Mouse (Mus musculus) midbrain, postnatal 0 days (tissue): ENCODE data around the gene Gtpbp6. TPM values are rescaled to one million over a fixed set of nuclear protein-coding genes. Genes with fewer than 3 reads are reported as not detected.
A peak's percentile ranks its signal among the peaks of the same experiment; 100 is the strongest.
"Not testable (repeated sequence)": the region's sequence is repeated elsewhere in the genome, so short reads cannot be mapped to it uniquely, and the experiment has no call there.

ENCODE experiments used
- ATAC-seq: fragments of 200-750 bp; cut with Nextera tagmentation; 2 replicates; pipeline ENCODE4 v1.8.0; 2017; ENCODE audit warnings: moderate number of reproducible peaks, mild to moderate bottlenecking, moderate TSS enrichment, moderate library complexity; ENCODE audit not compliant: low FRiP score
- DNase-seq: peaks from one replicate; pipeline ENCODE4 v3.0.0-alpha.2; 2015; ENCODE audit warnings: low spot score
- H3K27ac ChIP-seq: fragments of 300-500 bp; sonication (generic); 2 replicates; pipeline ENCODE4 v1.5.1; 2014; ENCODE audit warnings: low read depth, mild to moderate bottlenecking, low read length, mixed read lengths
- H3K27me3 ChIP-seq: fragments of 300-500 bp; sonication (generic); 2 replicates; pipeline ENCODE4 v1.6.1; 2014; ENCODE audit warnings: low read length, control low read depth, mixed read lengths; ENCODE audit not compliant: insufficient read depth
- H3K36me3 ChIP-seq: fragments of 300-500 bp; sonication (generic); 2 replicates; pipeline ENCODE4 v1.6.1; 2014; ENCODE audit warnings: low read length, control low read depth, mixed read lengths; ENCODE audit not compliant: insufficient read depth
- H3K4me1 ChIP-seq: fragments of 300-500 bp; sonication (generic); 2 replicates; pipeline ENCODE4 v1.6.1; 2014; ENCODE audit warnings: mild to moderate bottlenecking, control low read depth, antibody characterized with exemption, low read length, mixed read lengths; ENCODE audit not compliant: insufficient read depth
- H3K4me2 ChIP-seq: fragments of 300-500 bp; sonication (generic); 2 replicates; pipeline ENCODE4 v1.6.1; 2014; ENCODE audit warnings: low read depth, mild to moderate bottlenecking, low read length, mixed read lengths; ENCODE audit not compliant: poor library complexity, severe bottlenecking
- H3K4me3 ChIP-seq: fragments of 300-500 bp; sonication (generic); 2 replicates; pipeline ENCODE4 v1.5.1; 2014; ENCODE audit warnings: low read depth, mild to moderate bottlenecking, low read length, moderate library complexity
- H3K9ac ChIP-seq: fragments of 300-500 bp; sonication (generic); replicated peaks from 2 replicates; pipeline ENCODE4 v1.6.1; 2014; ENCODE audit warnings: mild to moderate bottlenecking, low read length, moderate library complexity, mixed read lengths; ENCODE audit not compliant: poor library complexity, severe bottlenecking
- H3K9me3 ChIP-seq: fragments of 300-500 bp; sonication (generic); 2 replicates; pipeline ENCODE4 v1.6.1; 2016; ENCODE audit warnings: low read length, control low read depth
- CTCF ChIP-seq: IDR thresholded peaks from 2 replicates; pipeline ENCODE4 v1.5.1; 2016; ENCODE audit warnings: antibody characterized with exemption, mild to moderate bottlenecking
- WGBS: fragments of 180-500 bp; shearing (Covaris S2); extraction: QIAGEN DNeasy Blood & Tissue Kit; methylation state at CpG from one replicate; pipeline ENCODE4 v1.1.7; 2014; 5-methylcytosine and 5-hydroxymethylcytosine counted together
- polyA plus RNA-seq: library from polyadenylated mRNA; unstranded; fragments of >200 nt; fragmentation: Nextera tagmentation; extraction: Ambion mirVana; gene quantifications from 2 replicates; pipeline ENCODE4 v1.2.1, GENCODE M21; 2015
- total RNA-seq: library from RNA; depleted of rRNA; stranded (reverse); fragments of >200 nt; gene quantifications from 2 replicates; pipeline ENCODE4 v1.2.3, GENCODE M21; 2014

Gene Gtpbp6
- total and polyA plus RNA-seq, 2 experiments from 2014 or later = 57.5 to 135 TPM

GRCm38 (mm10) chr5:110136087-110136464 lies 28.1 kb upstream of the Gtpbp6 start:
- Histone ChIP-seq H3K27ac (peak overlapping the region; percentile 82), H3K4me3 (peak overlapping the region; percentile 84), H3K9ac (peak overlapping the region; percentile 87), H3K36me3 (peaks cover 8% of the 10 kb centered on the region), H3K4me1 (no peaks in the 10 kb centered on the region), H3K4me2 (peak overlapping the region; percentile 75), H3K9me3 (no peaks in the 10 kb centered on the region), H3K27me3 (no peaks in the 10 kb centered on the region)
- no peak for TF ChIP-seq CTCF
- peak; percentile 38 for ATAC-seq
- peak; percentile 5 for DNase-seq
- 4% methylated on average over 18 of the region's 18 CpGs for WGBS

- peaks cover 10% of the 10 kb centered on the region for H3K36me3 ChIP-seq
- H3K4me1 ChIP-seq = no peaks in the 10 kb centered on the region
- H3K4me3 ChIP-seq = peak within 1 kb of the TSS; percentile 84
- H3K9ac ChIP-seq = peak within 1 kb of the TSS; percentile 87
- H3K9me3 ChIP-seq = no peaks in the 10 kb centered on the region
- 3% methylated on average over 46 of the region's 46 CpGs for WGBS
- peak; percentile 42 for TF ChIP-seq CTCF
- ATAC-seq (peak; percentile 99), DNase-seq (peak; percentile 98)
- H3K27me3 ChIP-seq = no peaks in the 10 kb centered on the region
- peak within 1 kb of the TSS; percentile 75 for H3K4me2 ChIP-seq
- H3K27ac ChIP-seq = peak within 1 kb of the TSS; percentile 82
Observed at GRCm38 (mm10) chr5:110135293-110136086, 27.5 kb upstream of the Gtpbp6 start, which contains the start of gene Chfr. Chfr (plus strand) TSS chr5:110135842.

DNA sequence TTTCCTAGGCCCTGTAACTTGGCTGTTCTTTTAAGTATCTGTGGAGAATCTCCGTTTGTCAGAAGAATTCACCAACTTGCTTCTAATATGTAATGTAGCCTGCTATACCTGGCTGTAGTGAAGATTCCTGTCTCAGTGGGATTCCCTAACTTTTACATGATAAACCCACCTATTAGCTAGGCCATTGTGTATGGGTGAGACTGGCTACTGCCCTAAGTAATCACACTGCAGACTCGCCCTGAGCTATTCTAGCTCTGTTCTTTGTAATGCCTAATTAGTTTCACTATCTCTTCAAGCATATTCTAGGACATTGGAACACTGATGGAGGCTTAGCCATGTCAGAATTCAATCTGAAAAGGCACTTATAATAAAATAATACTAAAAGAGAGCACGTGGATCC lies 14.4 kb upstream of the Gtpbp6 start:
- not testable (repeated sequence) for ATAC-seq, H3K9me3 ChIP-seq, H3K27ac ChIP-seq, H3K9ac ChIP-seq, DNase-seq, H3K4me3 ChIP-seq, H3K4me2 ChIP-seq, H3K4me1 ChIP-seq, H3K27me3 ChIP-seq
- peaks cover 20% of the 10 kb centered on the region for H3K36me3 ChIP-seq
- WGBS = 81% methylated on average over 3 of the region's 3 CpGs

DNA sequence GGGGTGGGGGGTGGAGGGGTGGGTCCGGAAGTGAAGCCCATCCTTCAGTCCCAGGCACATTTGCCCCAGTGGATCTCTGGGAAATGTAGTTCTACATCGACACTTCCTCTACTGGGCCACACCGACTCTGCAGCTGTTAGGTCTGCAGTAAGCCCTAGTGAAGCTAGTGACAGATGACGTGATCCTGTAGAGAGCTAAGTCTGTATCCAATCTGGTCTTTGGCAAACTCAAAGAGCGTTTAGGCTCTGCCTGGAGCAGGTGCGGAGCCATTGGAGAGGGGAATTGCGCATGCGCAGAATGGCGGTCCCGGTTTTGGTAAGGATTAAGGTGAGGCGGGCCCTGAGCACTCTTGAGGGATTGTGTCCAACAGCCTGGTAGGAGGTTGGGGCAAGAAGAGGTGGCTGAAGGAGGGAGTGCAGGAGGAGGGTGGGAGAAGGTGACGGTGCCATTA lies 2.0 kb upstream of the Gtpbp6 start, which contains the start of gene Zfp605:
TSS of gene Zfp605 (plus strand) at position 102 of the 451 bp plus-strand sequence.
- Histone ChIP-seq H3K36me3 (peaks cover 22% of the 10 kb centered on the region), H3K9me3 (no peaks in the 10 kb centered on the region), H3K27me3 (no peaks in the 10 kb centered on the region), H3K9ac (peak within 1 kb of the TSS; percentile 77), H3K4me1 (peaks cover 11% of the 10 kb centered on the region; the same call in 1 of the 2 replicates), H3K4me3 (peak within 1 kb of the TSS; percentile 60), H3K4me2 (peak within 1 kb of the TSS; percentile 62), H3K27ac (peak within 1 kb of the TSS; percentile 77)
- no peak for TF ChIP-seq CTCF
- ATAC-seq (peak; percentile 68), DNase-seq (peak; percentile 94)
- under 1% methylated on average over 12 of the region's 12 CpGs for WGBS

DNA sequence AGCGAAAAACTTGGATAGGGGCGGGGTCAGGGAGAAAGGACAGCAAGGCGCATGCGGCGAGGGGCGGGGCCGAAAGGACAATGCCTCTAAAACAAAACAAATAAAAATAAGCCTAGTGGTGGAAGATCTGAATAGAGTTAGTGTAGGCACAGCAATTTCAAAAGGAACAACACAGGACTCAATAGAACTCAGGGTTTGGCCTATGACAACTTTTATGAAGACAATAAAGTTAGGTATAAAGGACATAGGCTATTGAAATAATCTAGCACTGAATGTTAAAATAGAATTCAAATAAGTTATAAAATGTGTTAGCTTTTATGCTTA lies 270 bp upstream of the Gtpbp6 start:
- Histone ChIP-seq H3K9ac (no peak overlapping the region), H3K27ac (peak overlapping the region; percentile 93; the same call in 1 of the 2 replicates), H3K4me2 (peak overlapping the region; percentile 87), H3K4me3 (peak overlapping the region; percentile 57), H3K27me3 (no peaks in the 10 kb centered on the region), H3K4me1 (peaks cover 11% of the 10 kb centered on the region; the same call in 1 of the 2 replicates), H3K9me3 (no peaks in the 10 kb centered on the region), H3K36me3 (peaks cover 36% of the 10 kb centered on the region)
- TF ChIP-seq CTCF = peak; percentile 46
- DNase-seq = no peak
- WGBS = under 1% methylated on average over 7 of the region's 7 CpGs
- ATAC-seq = no peak

GRCm38 (mm10) chr5:110106901-110107564 lies 964 bp downstream of the Gtpbp6 start:
- ATAC-seq (peak; percentile 9), DNase-seq (no peak)
- WGBS = 17% methylated on average over 40 of the region's 41 CpGs
- H3K9me3 ChIP-seq = no peaks in the 10 kb centered on the region
- H3K27me3 ChIP-seq = no peaks in the 10 kb centered on the region
- peak overlapping the region; percentile 77 for H3K9ac ChIP-seq
- peak overlapping the region; percentile 87 for H3K4me2 ChIP-seq
- peak overlapping the region; percentile 57 for H3K4me3 ChIP-seq
- TF ChIP-seq CTCF = 0 out of 2 replicates have a peak, but pooled peaks have one; percentile 1
- peak overlapping the region; percentile 93 for H3K27ac ChIP-seq
- H3K36me3 ChIP-seq = peaks cover 30% of the 10 kb centered on the region
- peaks cover 11% of the 10 kb centered on the region; the same call in 1 of the 2 replicates for H3K4me1 ChIP-seq
